Mouse (Mus musculus): Measurements from ENCODE around the gene Ppp1r10.

Gene Ppp1r10

GRCm38 (mm10) chr17:35916297-35917142, at the start of gene Ppp1r10, which contains the start of gene Mrps18b:
Gene Ppp1r10 (plus strand): TSS chr17:35916434.
Gene Mrps18b (minus strand): TSS chr17:35916389.
- peak; percentile 98 to 99 for DNase-seq

GRCm38 (mm10) chr17:35866911-35867890, 49.0 kb upstream of the Ppp1r10 start:
- DNase-seq = peak; percentile 44 to 64

- peak; percentile 33 to 60 for DNase-seq
Measured at GRCm38 (mm10) chr17:35868165-35868820, 47.9 kb upstream of the Ppp1r10 start.

GRCm38 (mm10) chr17:35868961-35869345, 47.3 kb upstream of the Ppp1r10 start:
- no peak for DNase-seq

GRCm38 (mm10) chr17:35869346-35870067, 46.7 kb upstream of the Ppp1r10 start:
- DNase-seq = peak; percentile 53 to 67

GRCm38 (mm10) chr17:35870151-35870883, 45.9 kb upstream of the Ppp1r10 start:
- DNase-seq = peak; percentile 62 to 79

- DNase-seq = peak; percentile 62 to 70
Measured at GRCm38 (mm10) chr17:35870884-35871696, 45.1 kb upstream of the Ppp1r10 start.

- peak; percentile 94 for DNase-seq
Measured at GRCm38 (mm10) chr17:35873774-35874519, 42.3 kb upstream of the Ppp1r10 start.

GRCm38 (mm10) chr17:35874721-35875120, 41.5 kb upstream of the Ppp1r10 start:
- DNase-seq = peak in 1 of 2 experiments; percentile 35

- peak; percentile 98 for DNase-seq
Measured at GRCm38 (mm10) chr17:35879245-35880057, 36.8 kb upstream of the Ppp1r10 start, which contains the start of gene Dhx16. Gene Dhx16 (plus strand): TSS chr17:35879819.

- no peak for DNase-seq
Measured at GRCm38 (mm10) chr17:35882924-35883323, 33.3 kb upstream of the Ppp1r10 start.

GRCm38 (mm10) chr17:35883777-35884176, 32.5 kb upstream of the Ppp1r10 start:
- DNase-seq = no peak

GRCm38 (mm10) chr17:35887725-35888124, 28.5 kb upstream of the Ppp1r10 start:
- DNase-seq = no peak

- peak; percentile 92 to 95 for DNase-seq
Measured at GRCm38 (mm10) chr17:35896781-35897643, 19.2 kb upstream of the Ppp1r10 start, which contains the start of gene 2310061I04Rik. Gene 2310061I04Rik (minus strand): TSS chr17:35897431.

- peak; percentile 40 to 56 for DNase-seq
Measured at GRCm38 (mm10) chr17:35897644-35898573, 18.3 kb upstream of the Ppp1r10 start.

- no peak for DNase-seq
Measured at GRCm38 (mm10) chr17:35900636-35901035, 15.6 kb upstream of the Ppp1r10 start.

Data from kidney, postnatal 4 days (tissue).